Mouse (Mus musculus) MEL (cell line): ENCODE measurements around the gene Rnf10. TPM values are rescaled to one million over a fixed set of nuclear protein-coding genes. Genes with fewer than 3 reads are reported as not detected.

Experiments
- DNase-seq: peaks from one replicate; pipeline ENCODE4 v3.0.0; 2011; ENCODE audit warnings: low read depth, low spot score
- H3K27ac ChIP-seq: 2 replicates; pipeline ENCODE4 v1.5.1; 2012; ENCODE audit warnings: low read depth, mild to moderate bottlenecking, control low read depth, low read length, moderate library complexity; ENCODE audit not compliant: control insufficient read depth
- H3K27me3 ChIP-seq, 2 experiments: fragments of 150-350 bp in 1 of 2; sonication (generic) in 1 of 2; 2 replicates each; pipeline ENCODE4 v1.6.1; 2012; ENCODE audit warnings: low read length in 2 of 2, mild to moderate bottlenecking in 2 of 2, improper control_type of control experiment in 1 of 2, moderate library complexity in 1 of 2; ENCODE audit not compliant: insufficient read depth in 2 of 2, control insufficient read depth in 1 of 2
- H3K36me3 ChIP-seq, 2 experiments: 2 replicates each; pipeline ENCODE4 v1.6.1; 2012 to 2014; ENCODE audit warnings: low read length in 2 of 2, improper control_type of control experiment in 1 of 2, inconsistent platforms in 1 of 2, mild to moderate bottlenecking in 1 of 2; ENCODE audit not compliant: insufficient read depth in 2 of 2, control insufficient read depth in 1 of 2
- H3K4me1 ChIP-seq, 2 experiments: fragments of 150-350 bp in 1 of 2; sonication (generic) in 1 of 2; 2 replicates each; pipeline ENCODE4 v1.6.1; 2012; ENCODE audit warnings: low read length in 2 of 2, improper control_type of control experiment in 1 of 2, mild to moderate bottlenecking in 1 of 2; ENCODE audit not compliant: insufficient read depth in 2 of 2, control insufficient read depth in 1 of 2
- H3K4me3 ChIP-seq, 2 experiments: fragments of 150-350 bp in 1 of 2; sonication (generic) in 1 of 2; 2 replicates each; pipeline ENCODE4 v1.5.1; 2012; ENCODE audit warnings: low read depth in 2 of 2, low read length in 2 of 2, mild to moderate bottlenecking in 2 of 2, moderate library complexity in 2 of 2, control low read depth in 1 of 2, improper control_type of control experiment in 1 of 2; ENCODE audit not compliant: control insufficient read depth in 1 of 2, insufficient read depth in 1 of 2
- H3K79me2 ChIP-seq: 2 replicates; pipeline ENCODE4 v1.6.1; 2012; ENCODE audit warnings: mild to moderate bottlenecking, low read length, moderate library complexity; ENCODE audit not compliant: control insufficient read depth, poor library complexity, insufficient read depth
- H3K9ac ChIP-seq: 2 replicates; pipeline ENCODE4 v1.6.1; 2012; ENCODE audit warnings: low read depth, mild to moderate bottlenecking, control low read depth, low read length, moderate library complexity; ENCODE audit not compliant: control insufficient read depth, poor library complexity, severe bottlenecking
- H3K9me3 ChIP-seq: fragments of 150-350 bp; sonication (generic); replicated peaks from 2 replicates; pipeline ENCODE4 v1.6.1; 2012; ENCODE audit warnings: mild to moderate bottlenecking, low read length, improper control_type of control experiment, moderate library complexity; ENCODE audit not compliant: insufficient read depth
- BHLHE40 ChIP-seq: IDR thresholded peaks from 2 replicates; pipeline ENCODE4 v1.6.1; 2012; ENCODE audit warnings: low read depth, mild to moderate bottlenecking, inconsistent platforms, low read length, improper control_type of control experiment, borderline replicate concordance
- CHD1 ChIP-seq: IDR thresholded peaks from 2 replicates; pipeline ENCODE4 v1.6.1; 2012; ENCODE audit warnings: low read depth, mild to moderate bottlenecking, inconsistent platforms, low read length, improper control_type of control experiment
- CHD2 ChIP-seq: IDR thresholded peaks from 2 replicates; pipeline ENCODE4 v1.6.1; 2011; ENCODE audit warnings: low read length, improper control_type of control experiment
- CTCF ChIP-seq, 3 experiments: IDR thresholded peaks in 2 of 3; conservative IDR thresholded peaks in 1 of 3; 2 replicates each; pipeline ENCODE4 v1.5.1; 2011 to 2012; ENCODE audit warnings: low read length in 3 of 3, low read depth in 2 of 3, mild to moderate bottlenecking in 2 of 3, improper control_type of control experiment in 1 of 3, inconsistent platforms in 1 of 3, mixed read lengths in 1 of 3, moderate library complexity in 1 of 3; ENCODE audit not compliant: control insufficient read depth in 1 of 3, insufficient read depth in 1 of 3, poor library complexity in 1 of 3, severe bottlenecking in 1 of 3
- E2F4 ChIP-seq: IDR thresholded peaks from 2 replicates; pipeline ENCODE4 v1.6.1; 2011; ENCODE audit warnings: low read depth, low read length, improper control_type of control experiment, borderline replicate concordance
- ELF1 ChIP-seq: IDR thresholded peaks from 2 replicates; pipeline ENCODE4 v1.6.1; 2014; ENCODE audit warnings: low read depth, mild to moderate bottlenecking, inconsistent platforms, low read length, improper control_type of control experiment, moderate library complexity
- EP300 ChIP-seq, 2 experiments: IDR thresholded peaks; 2 replicates each; pipeline ENCODE4 v1.6.1; 2011; ENCODE audit warnings: improper control_type of control experiment in 2 of 2, low read length in 2 of 2, low read depth in 1 of 2, mild to moderate bottlenecking in 1 of 2
- ETS1 ChIP-seq: IDR thresholded peaks from 2 replicates; pipeline ENCODE4 v1.6.1; 2012; ENCODE audit warnings: low read depth, mild to moderate bottlenecking, inconsistent platforms, low read length, improper control_type of control experiment, moderate library complexity
- GABPA ChIP-seq: IDR thresholded peaks from 2 replicates; pipeline ENCODE4 v1.6.1; 2012; ENCODE audit warnings: low read depth, mild to moderate bottlenecking, inconsistent platforms, low read length, improper control_type of control experiment, moderate library complexity
- GATA1 ChIP-seq: IDR thresholded peaks from 2 replicates; pipeline ENCODE4 v1.6.1; 2011; ENCODE audit warnings: low read depth, low read length, improper control_type of control experiment
- HCFC1 ChIP-seq: IDR thresholded peaks from 2 replicates; pipeline ENCODE4 v1.6.1; 2012; ENCODE audit warnings: low read depth, mild to moderate bottlenecking, inconsistent platforms, low read length, improper control_type of control experiment, moderate library complexity
- JUND ChIP-seq: IDR thresholded peaks from 2 replicates; pipeline ENCODE4 v1.6.1; 2011; ENCODE audit warnings: low read depth, mild to moderate bottlenecking, improper control_type of control experiment, low read length
- KAT2A ChIP-seq: conservative IDR thresholded peaks from 2 replicates; pipeline ENCODE4 v1.6.1; 2012; ENCODE audit warnings: low read depth, low read length, improper control_type of control experiment, inconsistent platforms
- MAFK ChIP-seq: IDR thresholded peaks from 2 replicates; pipeline ENCODE4 v1.6.1; 2011; ENCODE audit warnings: low read depth, mild to moderate bottlenecking, low read length, improper control_type of control experiment, borderline replicate concordance
- MAX ChIP-seq: IDR thresholded peaks from 2 replicates; pipeline ENCODE4 v1.6.1; 2011; ENCODE audit warnings: low read length, improper control_type of control experiment
- MAZ ChIP-seq: IDR thresholded peaks from 2 replicates; pipeline ENCODE4 v1.6.1; 2012; ENCODE audit warnings: low read depth, mild to moderate bottlenecking, inconsistent platforms, low read length, improper control_type of control experiment
- MEF2A ChIP-seq: IDR thresholded peaks from 2 replicates; pipeline ENCODE4 v1.6.1; 2014; ENCODE audit warnings: low read depth, mild to moderate bottlenecking, inconsistent platforms, low read length, improper control_type of control experiment; ENCODE audit not compliant: poor library complexity, insufficient replicate concordance, severe bottlenecking; ENCODE audit errors: extremely low read depth
- MYB ChIP-seq: IDR thresholded peaks from 2 replicates; pipeline ENCODE4 v1.6.1; 2011; ENCODE audit warnings: mild to moderate bottlenecking, low read depth, low read length, improper control_type of control experiment
- MYC ChIP-seq: IDR thresholded peaks from 2 replicates; pipeline ENCODE4 v1.6.1; 2011; ENCODE audit warnings: low read depth, mild to moderate bottlenecking, low read length, improper control_type of control experiment, moderate library complexity
- NRF1 ChIP-seq: IDR thresholded peaks from 2 replicates; pipeline ENCODE4 v1.6.1; 2014; ENCODE audit warnings: low read depth, mild to moderate bottlenecking, inconsistent platforms, low read length, improper control_type of control experiment, moderate library complexity; ENCODE audit not compliant: poor library complexity, insufficient read depth, severe bottlenecking
- POLR2A ChIP-seq, 2 experiments: IDR thresholded peaks; 2 replicates each; pipeline ENCODE4 v1.6.1; 2011 to 2012; ENCODE audit warnings: low read length in 2 of 2, mild to moderate bottlenecking in 2 of 2, control low read depth in 1 of 2, improper control_type of control experiment in 1 of 2, low read depth in 1 of 2, moderate library complexity in 1 of 2; ENCODE audit not compliant: control insufficient read depth in 1 of 2, insufficient read depth in 1 of 2, poor library complexity in 1 of 2
- POLR2AphosphoS2 ChIP-seq: IDR thresholded peaks from 2 replicates; pipeline ENCODE4 v1.6.1; 2011; ENCODE audit warnings: low read length, improper control_type of control experiment
- POLR2AphosphoS5 ChIP-seq: IDR thresholded peaks from 2 replicates; pipeline ENCODE4 v1.6.1; 2012; ENCODE audit warnings: low read depth, borderline replicate concordance, mild to moderate bottlenecking, inconsistent platforms, low read length, moderate library complexity, mixed read lengths
- RAD21 ChIP-seq: IDR thresholded peaks from 2 replicates; pipeline ENCODE4 v1.6.1; 2011; ENCODE audit warnings: mild to moderate bottlenecking, low read depth, low read length, improper control_type of control experiment
- RCOR1 ChIP-seq: IDR thresholded peaks from 2 replicates; pipeline ENCODE4 v1.6.1; 2012; ENCODE audit warnings: low read depth, mild to moderate bottlenecking, inconsistent platforms, low read length, improper control_type of control experiment
- SIN3A ChIP-seq: IDR thresholded peaks from 2 replicates; pipeline ENCODE4 v1.6.1; 2012; ENCODE audit warnings: low read length, improper control_type of control experiment, inconsistent platforms
- SMC3 ChIP-seq: IDR thresholded peaks from 2 replicates; pipeline ENCODE4 v1.6.1; 2011; ENCODE audit warnings: low read depth, low read length, improper control_type of control experiment
- TAL1 ChIP-seq: IDR thresholded peaks from 2 replicates; pipeline ENCODE4 v1.6.1; 2012; ENCODE audit warnings: mild to moderate bottlenecking, inconsistent platforms, low read length, moderate library complexity, mixed read lengths
- TBP ChIP-seq: IDR thresholded peaks from 2 replicates; pipeline ENCODE4 v1.8.0; 2011; ENCODE audit warnings: low read depth, low read length, improper control_type of control experiment
- UBTF ChIP-seq: IDR thresholded peaks from 2 replicates; pipeline ENCODE4 v1.6.1; 2012; ENCODE audit warnings: low read depth, mild to moderate bottlenecking, inconsistent platforms, low read length, improper control_type of control experiment, moderate library complexity, borderline replicate concordance; ENCODE audit not compliant: insufficient read depth
- USF2 ChIP-seq, 2 experiments: IDR thresholded peaks; 2 replicates each; pipeline ENCODE4 v1.6.1; 2011 to 2012; ENCODE audit warnings: improper control_type of control experiment in 2 of 2, low read length in 2 of 2, borderline replicate concordance in 1 of 2, inconsistent platforms in 1 of 2, low read depth in 1 of 2, mild to moderate bottlenecking in 1 of 2; ENCODE audit not compliant: insufficient read depth in 1 of 2
- ZC3H11A ChIP-seq: IDR thresholded peaks from 2 replicates; pipeline ENCODE4 v1.6.1; 2012; ENCODE audit warnings: low read depth, mild to moderate bottlenecking, inconsistent platforms, low read length, improper control_type of control experiment
- ZKSCAN1 ChIP-seq: IDR thresholded peaks from 2 replicates; pipeline ENCODE4 v1.6.1; 2012; ENCODE audit warnings: low read depth, mild to moderate bottlenecking, inconsistent platforms, low read length, improper control_type of control experiment, moderate library complexity
- ZMIZ1 ChIP-seq: IDR thresholded peaks from 2 replicates; pipeline ENCODE4 v1.6.1; 2012; ENCODE audit warnings: low read depth, mild to moderate bottlenecking, inconsistent platforms, low read length, improper control_type of control experiment, moderate library complexity
- ZNF384 ChIP-seq: IDR thresholded peaks from 2 replicates; pipeline ENCODE4 v1.6.1; 2012; ENCODE audit warnings: low read depth, mild to moderate bottlenecking, inconsistent platforms, low read length, improper control_type of control experiment
- polyA plus RNA-seq, 2 experiments: library from polyadenylated mRNA; stranded (reverse) in 1 of 2; unstranded in 1 of 2; fragments of >175 nt in 1 of 2; fragments of >200 nt in 1 of 2; gene quantifications; 2 replicates each; pipeline versions ENCODE4 v1.2.1 to v1.2.4; 2012; ENCODE audit warnings: low replicate concordance in 2 of 2, low read depth in 1 of 2; ENCODE audit not compliant: insufficient read length in 2 of 2, insufficient read depth in 1 of 2, missing spikeins in 1 of 2
- total RNA-seq: library from RNA; depleted of rRNA; stranded (reverse); fragments of 300-350 nt; gene quantifications from 2 replicates; pipeline ENCODE4 v1.2.3, GENCODE M21; 2012; rRNA removed

The Rnf10 gene
- total RNA-seq (44.4 and 57.3 TPM in 2 replicates), polyA plus RNA-seq (100 to 1,000 TPM; 165 to 254 TPM)

GRCm38 (mm10) chr5:115272812-115273548, at the start of gene Rnf10:
Gene Rnf10, minus strand, starts transcription at chr5:115272898.
- Histone ChIP-seq H3K4me3 (peak within 1 kb of the TSS; percentile 84 to 92), H3K9me3 (no peaks in the 10 kb centered on the region), H3K4me1 (peaks cover 12 to 28% of the 10 kb centered on the region in 2 experiments), H3K27ac (peak within 1 kb of the TSS; percentile 88), H3K79me2 (peaks cover 40% of the 10 kb centered on the region), H3K36me3 (peaks cover 6 to 27% of the 10 kb centered on the region in 2 experiments; a peak in 3 of 4 replicates), H3K27me3 (no peaks in the 10 kb centered on the region), H3K9ac (peak within 1 kb of the TSS; percentile 95)
- DNase-seq = peak; percentile 97
- TF ChIP-seq USF2 (IDR thresholded peaks at IDR 0.05; ENCODE audit: borderline replicate concordance in 1 of 2, insufficient read depth in 1 of 2, low read depth in 1 of 2, low read length in 2 of 2) (no peak), RAD21 (no peak), NRF1 (no peak), ETS1 (no peak; the same call in 1 of the 2 replicates), E2F4 (no peak), POLR2AphosphoS5 (0 out of 2 replicates have a peak, but pooled peaks have one; percentile 46), MYB (no peak), RCOR1 (no peak), JUND (no peak), TAL1 (no peak), POLR2A (IDR thresholded peaks at IDR 0.05; ENCODE audit: control insufficient read depth in 1 of 2, insufficient read depth in 1 of 2, low read depth in 1 of 2, low read length in 2 of 2, poor library complexity in 1 of 2) (peak; percentile 96 to 98), BHLHE40 (no peak), CTCF (IDR thresholded peaks at IDR 0.05 in 2 of 3, conservative IDR thresholded peaks at IDR 0.05 in 1 of 3; ENCODE audit: control insufficient read depth in 1 of 3, insufficient read depth in 1 of 3, low read depth in 2 of 3, low read length in 3 of 3, poor library complexity in 1 of 3, severe bottlenecking in 1 of 3) (no peak), ZKSCAN1 (no peak), EP300 (IDR thresholded peaks at IDR 0.05; ENCODE audit: low read depth in 1 of 2, low read length in 2 of 2) (no peak), KAT2A (peak; percentile 90), ZNF384 (peak; percentile 89), GATA1 (no peak), ZMIZ1 (peak; percentile 97), GABPA (no peak), MAX (peak; percentile 78), HCFC1 (peak; percentile 97), SIN3A (peak; percentile 90), MAFK (no peak), ELF1 (peak; percentile 97), TBP (peak; percentile 99), SMC3 (no peak), POLR2AphosphoS2 (peak; percentile 90), MYC (no peak), ZC3H11A (no peak), MEF2A (peak; percentile 42; the same call in 1 of the 2 replicates), MAZ (no peak), CHD1 (0 out of 2 replicates have a peak, but pooled peaks have one; percentile 30), UBTF (no peak), CHD2 (no peak; the same call in 1 of the 2 replicates)
